Mouse (Mus musculus): Measurements from ENCODE around the gene Dpysl5.

DNA sequence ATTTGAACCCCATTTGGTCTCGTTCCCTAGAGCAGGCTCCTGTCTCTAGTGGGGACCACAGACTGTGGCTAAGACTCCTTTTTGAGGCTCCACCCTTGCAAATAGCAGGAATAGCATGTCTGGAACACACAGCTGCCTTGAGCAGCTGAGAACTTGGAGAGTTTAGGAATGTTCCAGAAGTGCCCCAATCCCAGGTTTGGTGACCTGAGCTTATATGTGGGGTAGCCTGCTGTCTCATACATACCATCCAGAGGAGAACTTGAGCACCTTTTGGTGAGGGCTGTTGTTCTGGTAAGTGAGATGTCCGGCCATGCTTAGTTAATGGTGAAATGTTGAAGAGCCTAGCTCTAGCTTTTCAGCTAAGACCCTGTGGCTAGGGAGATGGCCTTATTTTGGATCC, 4.9 kb downstream of the Dpysl5 start:
- TF ChIP-seq CTCF (IDR thresholded peaks at IDR 0.05; ENCODE audit: borderline replicate concordance, control insufficient read depth, extremely low read depth, insufficient read depth, low read length, poor library complexity), result no peak
- TF ChIP-seq POLR2A (IDR thresholded peaks at IDR 0.05; ENCODE audit: control insufficient read depth, extremely low read depth, insufficient read depth, low read length, poor library complexity), result no peak
